Mouse (Mus musculus) ES-CJ7 (cell line): ENCODE results near the gene Gsap.
A peak's percentile ranks its signal among the peaks of the same experiment; 100 is the strongest.
"Not testable (repeated sequence)": the region's sequence is repeated elsewhere in the genome, so short reads cannot be mapped to it uniquely, and the experiment has no call there.

ENCODE experiments used
- DNase-seq: peaks from one replicate; pipeline ENCODE4 v3.0.0; 2011; ENCODE audit warnings: low read depth, low spot score

Gsap gene

DNA sequence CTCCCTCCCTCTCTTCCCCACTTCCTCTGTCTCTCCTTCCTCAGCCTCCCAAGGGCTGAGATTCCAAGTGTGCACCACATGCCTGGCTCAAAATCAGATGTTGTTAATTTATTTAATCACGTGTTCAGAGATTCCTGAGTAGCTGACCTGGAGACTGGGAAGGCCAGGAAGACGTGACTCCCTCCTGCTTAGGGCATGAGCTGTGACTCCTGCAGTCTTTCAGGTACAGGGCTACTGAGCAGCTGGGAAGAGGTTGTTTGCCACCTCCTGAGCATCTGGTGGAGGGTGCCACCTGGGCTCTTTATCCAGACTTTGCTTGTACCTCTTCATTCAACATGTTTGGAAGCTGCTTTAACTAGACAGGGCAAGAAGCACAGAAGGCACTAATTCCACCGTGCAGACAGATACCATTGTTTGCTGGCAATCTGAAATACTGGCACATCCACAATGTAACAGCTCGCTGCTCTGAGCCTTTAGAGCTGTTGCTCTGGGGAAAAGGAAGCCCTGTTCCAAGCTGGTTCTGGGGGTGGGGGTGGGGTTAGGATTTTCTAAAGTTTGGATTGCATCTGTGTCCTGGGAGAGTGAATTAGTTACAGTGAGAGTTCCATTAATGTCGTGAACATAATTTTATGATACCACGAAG, 75.3 kb downstream of the Gsap start:
- no peak for DNase-seq

DNA sequence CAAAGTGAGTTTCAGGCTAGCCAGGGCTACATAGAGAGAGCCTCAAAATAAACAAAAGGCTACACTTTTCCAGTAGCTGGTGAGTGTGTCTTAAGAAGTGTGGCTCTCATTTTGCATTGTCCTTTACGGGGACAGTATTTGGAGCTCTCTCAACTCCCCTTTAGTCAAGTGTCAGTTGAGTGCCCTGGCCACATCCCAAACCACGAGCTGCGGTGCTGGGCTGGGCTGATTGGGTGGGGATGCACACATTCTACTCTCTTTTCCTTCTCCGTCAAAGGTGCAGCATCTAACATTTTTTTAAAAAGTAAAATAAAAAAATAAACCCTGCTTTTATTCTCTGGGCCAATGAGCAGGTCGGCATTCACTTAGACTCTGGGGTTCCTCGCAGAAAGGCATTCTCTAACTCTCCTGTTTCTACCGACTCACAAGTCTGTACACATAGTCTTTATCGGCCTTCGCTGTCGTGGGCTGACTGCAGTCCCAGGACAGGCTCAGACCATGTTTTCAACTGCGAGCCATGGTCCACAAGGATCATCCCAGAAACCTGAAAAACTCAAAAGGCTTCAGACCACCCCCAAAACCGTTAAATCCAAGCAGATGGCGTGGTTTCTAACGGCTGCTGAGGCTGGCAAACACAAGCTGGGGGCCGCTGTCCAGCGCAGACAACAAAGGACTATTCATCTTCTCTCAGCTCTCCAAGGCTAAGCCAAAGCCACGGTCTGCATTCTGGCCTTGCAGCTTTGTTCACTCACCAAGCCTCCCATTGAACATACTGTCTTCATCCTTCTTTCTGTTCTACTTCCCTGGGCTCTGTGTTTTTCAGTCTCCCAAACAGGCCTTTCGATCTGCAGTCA, 77.4 kb downstream of the Gsap start:
- no peak for DNase-seq

DNA sequence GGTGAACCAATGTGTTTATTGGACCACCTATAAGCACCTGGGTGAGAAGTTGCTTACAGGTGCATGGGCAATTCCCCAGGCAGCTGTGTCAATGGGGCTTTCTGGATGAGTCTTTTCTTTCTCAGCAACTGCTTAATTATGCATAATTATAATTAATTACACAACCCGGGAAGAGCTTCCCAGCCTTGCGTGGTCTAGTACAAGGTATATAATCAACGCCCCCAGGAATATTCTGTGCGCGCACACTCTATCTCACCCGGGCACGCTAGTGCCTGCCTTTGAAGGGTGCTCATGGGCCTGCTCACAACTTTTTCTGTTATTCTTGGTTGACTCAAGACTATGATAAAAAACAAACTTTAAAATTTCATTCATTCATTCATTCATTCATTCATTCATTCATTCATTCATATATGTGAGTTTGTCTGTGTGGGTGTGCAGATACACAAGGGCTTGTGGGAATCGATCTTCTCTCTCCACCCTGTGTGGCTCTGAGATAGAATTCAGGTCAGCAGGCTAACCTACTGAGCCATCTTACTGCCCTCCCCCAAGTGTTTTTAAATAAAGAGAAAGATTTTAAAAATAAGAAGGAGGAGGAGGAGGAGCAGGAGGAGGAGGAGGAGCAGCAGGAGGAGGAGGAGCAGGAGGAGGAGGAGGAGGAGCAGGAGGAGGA, 78.4 kb downstream of the Gsap start:
- no peak for DNase-seq

DNA sequence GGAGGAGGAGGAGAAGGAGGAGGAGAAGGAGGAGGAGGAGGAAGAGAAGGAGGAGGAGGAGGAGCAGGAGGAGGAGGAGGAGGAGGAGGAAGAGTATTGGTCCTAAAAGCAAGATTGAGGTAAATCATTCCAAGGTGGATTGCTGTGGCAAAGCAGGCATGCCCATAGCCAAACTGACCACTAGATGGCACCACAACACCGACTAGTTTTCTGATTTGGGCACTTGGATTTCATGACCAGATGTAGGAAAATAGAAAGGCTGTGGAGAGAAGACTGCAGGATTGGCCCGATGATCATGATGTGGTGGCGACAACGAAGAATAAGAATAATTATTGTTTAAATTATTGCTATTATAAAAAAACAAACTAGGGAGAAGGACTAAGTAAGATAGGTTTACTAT, 79.0 kb downstream of the Gsap start:
- DNase-seq: peak; percentile 77

DNA sequence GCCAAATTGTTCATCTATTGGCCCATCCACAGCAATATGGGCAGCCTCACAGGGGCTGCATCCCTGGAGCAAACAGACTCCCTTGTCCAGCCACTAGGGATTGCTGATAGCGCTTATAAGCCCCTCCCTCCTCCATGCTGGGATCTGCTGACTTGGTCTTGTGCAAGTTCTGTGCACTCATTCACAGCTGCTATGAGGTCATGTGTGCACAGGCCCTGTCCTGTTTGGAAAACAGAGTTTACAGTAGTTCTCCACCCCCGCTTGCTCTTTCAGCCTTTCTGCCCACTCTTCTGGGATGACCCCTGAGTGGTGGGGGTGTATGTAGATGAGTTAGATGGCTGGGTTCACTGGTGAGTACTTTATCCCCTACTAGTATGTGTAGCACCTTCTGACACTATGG, 81.0 kb downstream of the Gsap start:
- DNase-seq: peak; percentile 34

DNA sequence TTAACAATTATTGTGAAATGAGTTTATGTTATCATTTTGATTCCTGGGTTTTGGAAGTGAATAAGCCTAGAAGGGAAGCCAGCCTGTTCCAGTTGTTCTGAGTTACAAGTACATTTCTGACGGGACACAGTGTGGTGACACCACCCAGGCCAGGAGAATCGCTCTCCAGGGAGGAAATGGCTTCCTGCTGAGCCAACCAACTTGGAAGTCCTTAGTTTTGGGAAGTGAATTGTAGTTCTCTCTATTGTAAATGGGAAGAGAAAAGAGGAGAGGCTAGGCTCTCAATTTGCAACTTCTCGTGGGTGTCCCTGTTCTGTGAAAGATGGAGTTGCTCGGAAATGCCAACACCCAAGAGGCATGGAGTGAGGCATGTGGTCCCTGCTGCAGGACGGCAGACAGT, 83.4 kb downstream of the Gsap start:
- peak; percentile 38 for DNase-seq

DNA sequence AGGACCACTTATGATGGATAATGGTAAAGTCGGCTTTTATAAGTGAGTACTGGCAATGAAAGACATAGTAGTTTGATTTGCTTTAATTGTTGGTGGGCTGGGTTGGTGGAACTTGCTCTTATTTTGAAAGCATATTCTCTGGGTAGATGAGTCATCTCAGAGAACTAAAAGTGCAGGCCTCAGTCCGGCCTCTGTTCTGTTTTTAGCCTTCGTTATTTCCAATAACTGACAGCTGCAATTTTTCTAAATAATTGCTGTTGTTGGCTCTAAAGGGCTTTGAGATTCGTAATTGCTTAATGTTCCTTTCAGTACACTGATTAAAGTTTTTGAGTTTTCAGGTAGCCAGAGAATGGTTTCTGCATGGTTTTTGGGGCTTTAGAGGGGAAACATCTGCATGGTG, 84.7 kb downstream of the Gsap start:
- no peak for DNase-seq

DNA sequence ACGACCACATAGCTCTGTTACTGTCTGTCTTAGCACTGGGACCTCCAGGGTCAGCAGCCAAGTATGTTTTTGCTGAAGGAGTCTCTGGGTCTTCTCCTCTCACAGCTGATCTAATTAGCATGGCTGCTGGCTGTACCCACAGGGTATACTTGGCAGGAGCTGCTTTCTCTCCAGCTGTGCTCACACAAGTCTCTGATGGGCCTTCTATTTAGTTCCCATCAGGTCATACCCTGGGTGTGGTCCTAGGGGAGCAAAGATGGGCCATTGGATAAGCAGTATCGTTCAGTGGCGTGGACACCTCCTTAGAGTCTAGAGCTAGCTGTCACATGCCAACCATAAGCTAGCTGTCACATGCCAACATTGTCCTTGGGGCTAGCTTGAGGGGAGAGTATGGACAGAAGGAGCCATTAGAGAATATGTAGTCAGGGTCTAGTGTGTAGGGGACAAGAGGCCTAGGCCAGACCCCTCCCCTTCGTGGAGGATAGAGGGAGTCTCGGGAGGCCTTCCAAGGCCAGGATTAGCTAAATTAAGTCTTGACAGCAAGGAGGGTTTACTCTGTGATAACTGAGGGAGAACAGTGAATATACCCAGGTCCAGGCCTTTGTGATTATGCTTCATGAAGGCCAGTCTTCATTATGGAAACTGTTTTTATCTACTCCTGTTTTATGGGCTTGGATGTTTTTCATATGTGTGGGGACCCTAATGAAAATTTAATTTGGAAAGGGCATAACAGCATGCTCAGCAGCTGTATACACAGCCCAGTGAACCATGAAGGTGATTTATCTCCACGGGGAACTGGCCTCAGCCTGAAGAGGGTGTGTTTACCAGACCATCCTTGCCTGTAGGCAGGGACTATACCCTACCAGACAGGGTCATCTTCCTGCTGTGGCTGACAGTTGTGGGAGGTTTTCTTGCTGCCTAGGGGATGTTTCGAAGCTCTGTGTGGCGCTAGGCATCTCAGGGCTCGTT, 85.6 kb downstream of the Gsap start:
- DNase-seq: no peak

DNA sequence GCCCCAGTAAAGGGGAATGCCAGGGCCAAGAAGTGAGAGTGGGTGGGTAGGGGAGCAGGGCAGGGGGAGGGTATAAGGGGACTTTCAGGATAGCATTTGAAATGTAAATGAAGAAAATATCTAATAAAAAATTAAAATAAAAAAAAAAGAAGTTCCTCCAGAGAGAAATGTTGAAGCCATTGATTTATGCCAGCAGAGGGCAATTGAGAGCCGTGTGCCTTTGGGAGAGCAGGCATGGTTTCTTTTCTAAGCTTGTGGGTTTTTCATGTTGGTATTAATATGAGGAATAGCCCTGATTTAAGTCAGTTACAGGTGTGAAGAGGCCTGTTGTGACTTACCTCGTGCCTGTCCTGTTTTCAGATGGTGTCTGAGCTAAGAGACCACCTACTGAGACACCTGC, 91.6 kb downstream of the Gsap start:
- not testable (repeated sequence) for DNase-seq

DNA sequence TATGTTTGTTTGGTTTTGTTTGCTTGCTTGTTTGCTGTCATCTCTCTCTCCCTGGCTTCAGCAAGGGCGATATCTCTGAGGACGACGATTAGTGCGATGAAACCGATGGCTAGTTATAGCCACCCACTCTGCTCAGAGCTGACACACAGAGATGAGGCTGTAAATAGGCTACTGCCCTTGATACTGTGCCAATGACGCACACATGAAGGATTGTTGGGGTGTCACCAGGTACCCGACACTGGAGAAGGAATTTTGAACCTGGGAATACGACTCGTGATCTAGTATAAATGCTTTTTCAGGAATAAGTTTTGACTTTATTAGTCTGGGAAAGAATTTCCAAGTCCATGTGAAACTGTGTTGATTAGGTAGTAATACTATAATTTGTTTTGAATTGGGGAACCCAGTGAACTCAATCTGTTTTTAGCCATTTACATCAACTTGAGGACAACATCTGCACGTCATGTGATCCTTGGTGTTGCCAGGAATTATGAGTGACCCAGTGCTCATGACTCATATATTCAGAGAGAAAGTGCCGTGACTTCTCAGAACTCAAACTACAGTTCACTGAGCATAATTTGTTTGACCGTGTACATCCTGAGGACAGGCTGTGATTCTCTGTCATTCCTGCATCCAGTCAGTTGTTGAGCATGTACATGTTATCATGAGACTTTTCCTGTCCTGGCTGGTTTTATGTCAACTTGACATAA, 97.5 kb downstream of the Gsap start:
- no peak for DNase-seq

DNA sequence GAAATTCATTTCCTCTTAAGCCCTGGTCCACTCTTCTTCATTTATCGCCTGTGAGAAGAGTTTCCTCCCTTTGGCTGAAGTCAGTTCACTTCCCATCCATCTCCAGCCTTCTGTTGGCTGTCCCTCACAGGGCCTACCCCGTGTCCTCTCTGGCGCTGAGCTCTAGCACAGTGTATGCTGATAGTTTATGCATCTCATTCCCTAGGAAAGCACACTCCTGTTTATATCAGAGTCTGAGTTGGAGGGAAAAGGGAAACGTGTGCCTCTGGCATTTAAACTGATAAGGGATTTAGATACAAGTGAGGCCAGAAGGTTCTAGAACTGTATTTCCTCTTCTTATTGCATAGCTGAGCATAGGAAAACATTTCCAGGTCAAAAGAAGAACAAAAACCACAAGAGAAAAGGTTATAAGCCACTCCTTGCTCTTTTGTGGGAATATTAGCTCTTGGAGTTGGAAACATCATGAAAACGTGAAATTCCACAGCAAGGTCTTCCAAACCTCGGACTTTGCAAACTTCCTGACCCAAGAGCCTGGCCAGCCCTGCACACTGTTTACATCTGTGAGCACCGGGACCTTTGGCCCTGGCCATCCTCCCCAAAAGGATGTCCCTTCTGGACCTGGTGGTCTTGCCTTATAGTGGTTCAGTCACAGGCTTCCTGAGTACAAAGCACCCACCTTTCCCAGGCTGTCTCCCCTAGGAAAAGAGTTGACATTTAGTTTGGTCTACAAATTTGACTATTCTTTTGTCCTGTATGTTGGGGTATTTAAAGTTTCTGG, 102.8 kb downstream of the Gsap start:
- DNase-seq: no peak

DNA sequence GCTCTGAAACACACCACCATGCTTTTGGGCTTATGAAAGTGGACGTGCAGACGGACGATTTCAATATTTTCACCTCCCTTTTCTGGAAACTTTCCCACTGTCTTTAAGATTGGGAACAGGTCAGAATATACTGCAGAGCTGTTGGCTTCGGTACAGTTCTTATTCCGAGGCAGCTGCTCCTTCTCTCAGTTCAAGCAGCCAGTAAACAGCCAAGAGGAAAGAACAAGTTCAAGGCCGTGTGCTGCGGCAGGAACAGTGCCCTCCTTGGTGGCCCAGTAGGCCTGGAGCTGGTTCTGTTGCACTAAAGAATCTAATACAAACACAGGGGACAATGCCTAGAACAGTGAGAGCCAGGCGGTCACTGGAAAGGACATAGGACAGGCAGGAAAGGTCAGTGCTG, 104.5 kb downstream of the Gsap start:
- DNase-seq: no peak

DNA sequence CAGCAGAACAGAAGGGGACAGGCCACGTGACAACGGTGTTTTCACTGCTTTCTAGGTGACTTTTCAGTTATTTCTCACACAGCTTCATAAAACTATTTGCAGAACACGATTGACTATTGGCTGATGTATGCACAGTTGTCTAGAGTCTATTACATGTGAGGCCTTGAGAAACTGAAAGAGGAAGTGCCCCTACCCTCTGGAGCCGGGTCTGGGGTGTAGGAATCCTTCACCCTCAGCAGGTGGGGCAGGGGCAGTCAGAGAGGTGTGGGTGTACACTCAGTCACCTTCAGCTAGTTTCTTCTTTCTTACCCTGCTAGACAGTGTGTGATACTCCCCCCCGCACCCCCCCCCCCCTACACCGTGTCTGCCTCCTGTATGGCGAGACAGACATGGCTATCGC, 109.6 kb downstream of the Gsap start:
- no peak for DNase-seq

DNA sequence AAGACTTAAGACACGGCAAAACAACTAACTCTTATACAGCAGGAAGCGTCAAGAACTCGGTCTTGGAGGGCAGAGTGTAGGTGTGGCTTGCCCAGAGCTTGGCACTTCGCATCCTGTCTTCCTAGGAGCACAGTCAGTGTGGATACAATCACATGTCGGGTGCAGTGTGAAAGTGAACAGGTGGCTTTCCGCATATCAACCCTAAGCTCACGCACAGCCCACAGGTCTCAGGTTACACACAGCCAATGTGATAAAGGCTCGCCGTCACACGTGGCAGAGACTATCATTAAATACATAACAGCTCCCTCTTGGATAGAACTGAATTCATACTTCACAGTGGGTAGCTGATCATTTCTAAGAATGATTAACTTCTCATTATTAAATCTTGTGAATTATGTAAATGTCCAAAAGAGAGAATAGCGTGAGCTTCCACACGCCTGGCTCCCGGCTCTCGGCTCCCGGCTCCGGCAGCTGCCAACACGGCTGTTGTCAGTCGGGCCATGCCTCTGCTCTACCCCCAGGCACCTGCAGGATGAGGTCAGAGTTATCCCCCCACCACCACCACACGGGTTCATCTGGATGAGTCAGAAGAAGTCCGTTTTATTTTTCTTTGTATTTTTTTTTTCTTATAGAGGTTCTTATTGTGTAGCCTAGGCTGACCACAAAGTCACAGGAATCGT, 113.2 kb downstream of the Gsap start:
- DNase-seq: no peak

DNA sequence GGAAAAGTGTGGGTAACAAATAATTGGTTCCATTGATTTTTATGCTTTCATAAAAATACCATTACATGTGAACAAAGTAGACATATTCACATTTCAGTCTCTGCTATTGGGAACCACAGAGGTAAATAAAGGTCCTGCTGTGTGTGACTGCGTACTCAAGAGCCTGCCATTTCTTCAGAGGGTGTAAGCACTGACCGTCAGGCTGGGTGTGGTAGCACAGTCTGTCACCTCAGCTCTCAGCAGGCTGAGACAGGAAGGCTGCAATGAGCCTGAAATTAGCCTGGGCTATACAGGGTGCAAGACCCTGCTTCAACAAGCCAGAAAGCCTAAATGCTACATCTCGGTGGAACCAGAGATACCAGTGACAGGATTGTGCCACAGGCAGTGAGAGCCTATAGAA, 114.0 kb downstream of the Gsap start:
- DNase-seq: no peak

DNA sequence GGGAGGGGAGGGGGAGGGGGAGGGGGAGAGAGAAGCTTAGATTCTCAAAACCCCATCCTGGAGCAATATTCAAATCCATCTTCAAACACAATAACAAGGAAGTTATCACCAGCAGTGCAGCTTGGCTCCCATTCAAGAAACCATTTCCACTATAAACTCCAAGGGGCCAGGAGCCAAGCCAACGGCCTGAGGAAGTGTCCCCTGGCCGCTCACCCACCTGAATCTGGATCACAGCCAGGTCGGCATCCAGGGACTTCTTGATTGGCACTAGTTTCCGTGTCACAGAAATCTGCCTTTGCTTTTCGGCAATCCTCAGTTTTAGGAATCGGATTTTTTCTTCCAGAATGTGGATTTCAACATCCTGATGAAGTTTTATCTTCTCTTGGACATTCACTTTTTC, 115.0 kb downstream of the Gsap start:
- DNase-seq: no peak

DNA sequence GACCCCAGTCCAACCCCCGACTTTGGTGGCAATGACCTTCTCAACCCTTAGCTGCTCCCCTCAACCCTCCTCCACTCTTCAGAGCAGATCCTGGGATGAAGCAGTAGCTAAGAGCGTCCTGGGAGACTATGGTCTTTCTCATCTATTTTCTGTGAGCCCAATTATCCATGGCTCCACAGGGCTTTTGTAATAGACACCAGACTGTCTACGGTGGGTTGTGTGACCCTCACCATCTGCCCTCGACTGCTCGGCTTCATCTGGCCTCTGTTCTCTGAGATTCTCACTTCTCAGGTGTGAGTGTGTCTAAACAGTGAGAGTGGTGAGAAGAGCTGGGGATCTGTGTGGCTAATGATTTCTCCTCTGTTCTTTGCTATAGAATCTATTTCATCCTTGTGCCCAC, 121.1 kb downstream of the Gsap start:
- no peak for DNase-seq

DNA sequence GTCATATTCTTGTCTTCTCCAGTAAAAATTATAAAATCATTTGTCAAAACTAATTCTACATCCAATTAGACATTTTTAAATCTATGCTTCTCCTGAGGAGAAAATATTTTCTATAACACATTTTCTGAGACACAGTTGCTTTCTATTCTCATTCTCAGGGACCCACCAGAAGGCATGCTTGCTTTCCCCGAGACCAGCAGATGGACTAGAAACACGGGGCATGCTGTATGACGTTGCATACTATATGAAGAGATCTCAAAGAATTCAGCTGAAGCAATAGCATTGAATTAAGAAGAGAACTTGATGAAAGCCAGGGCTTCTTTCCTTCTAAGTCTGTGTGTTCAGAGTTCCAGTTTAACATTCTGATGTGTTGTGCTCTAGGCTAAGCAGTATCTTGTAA, 128.6 kb downstream of the Gsap start:
- DNase-seq: no peak

DNA sequence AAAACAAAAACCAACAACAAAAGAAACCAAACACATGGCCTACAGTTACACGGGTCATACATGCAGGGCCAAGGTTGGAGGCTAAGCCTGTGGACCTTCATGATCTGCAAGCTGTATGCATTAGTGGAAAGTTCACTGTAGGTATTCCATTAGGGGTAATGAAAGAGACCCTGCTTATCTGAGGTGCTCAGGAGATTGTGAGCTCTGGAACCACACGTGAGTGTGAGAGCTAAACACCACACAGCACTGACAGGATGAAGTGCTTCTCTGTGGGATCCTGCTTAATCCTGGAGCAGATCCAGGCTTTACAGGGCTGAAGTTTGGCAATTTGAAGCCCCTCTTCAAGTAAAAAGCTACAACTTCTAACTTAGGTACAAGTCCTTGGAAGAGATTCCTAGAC, 134.1 kb downstream of the Gsap start:
- no peak for DNase-seq

DNA sequence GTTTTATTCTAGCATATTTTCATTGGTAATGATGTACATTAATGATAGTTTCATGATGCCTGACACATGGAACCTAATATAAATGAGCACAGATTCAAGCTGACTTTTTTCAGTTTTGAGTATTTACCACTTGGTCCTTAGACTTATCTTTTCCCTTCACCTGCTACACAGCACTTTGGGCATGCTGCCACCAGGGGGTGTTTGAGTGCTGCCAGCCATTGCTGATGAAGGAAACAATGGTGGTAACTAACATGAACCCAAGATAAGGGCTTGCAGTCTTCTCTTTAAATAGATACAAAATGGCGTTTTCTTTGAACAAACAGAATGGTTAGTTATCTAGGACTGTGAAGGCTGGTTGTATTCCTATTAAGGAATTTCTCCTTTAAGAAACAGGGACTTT, 140.4 kb downstream of the Gsap start:
- DNase-seq: peak; percentile 71
